Mouse (Mus musculus) kidney, adult 9 months (tissue): ENCODE results near the gene Brf1.

Experiments
- DNase-seq: peaks from one replicate; pipeline ENCODE4 v3.0.0; 2022

Gene Brf1

GRCm38 (mm10) chr12:112976371-112977073 lies 24.0 kb downstream of the Brf1 start, which contains the start of gene Btbd6:
Gene Btbd6 (plus strand): TSS chr12:112976482.
- peak; percentile 95 for DNase-seq

- no peak for DNase-seq
Measured at GRCm38 (mm10) chr12:112974736-112975135, 25.8 kb downstream of the Brf1 start.

GRCm38 (mm10) chr12:112969616-112970015 lies 30.9 kb downstream of the Brf1 start:
- DNase-seq = no peak

- DNase-seq = no peak
Measured at GRCm38 (mm10) chr12:112968943-112969342, 31.6 kb downstream of the Brf1 start.

GRCm38 (mm10) chr12:112965783-112966182 lies 34.7 kb downstream of the Brf1 start:
- no peak for DNase-seq

- DNase-seq = no peak
Measured at GRCm38 (mm10) chr12:112961872-112962271, 38.6 kb downstream of the Brf1 start.

- DNase-seq = no peak
Measured at GRCm38 (mm10) chr12:112961428-112961827, 39.1 kb downstream of the Brf1 start.

GRCm38 (mm10) chr12:112959421-112959820 lies 41.1 kb downstream of the Brf1 start:
- no peak for DNase-seq

GRCm38 (mm10) chr12:112958303-112958702 lies 42.2 kb downstream of the Brf1 start:
- no peak for DNase-seq

- DNase-seq = peak; percentile 85
Measured at GRCm38 (mm10) chr12:112955800-112956199, 44.7 kb downstream of the Brf1 start.

- DNase-seq = no peak
Measured at GRCm38 (mm10) chr12:112952926-112953565, 47.5 kb downstream of the Brf1 start.

- peak; percentile 55 for DNase-seq
Measured at GRCm38 (mm10) chr12:112952433-112952832, 48.1 kb downstream of the Brf1 start.

GRCm38 (mm10) chr12:112951150-112951842 lies 49.2 kb downstream of the Brf1 start:
- no peak for DNase-seq

GRCm38 (mm10) chr12:112950761-112951129 lies 49.8 kb downstream of the Brf1 start:
- DNase-seq = no peak

- peak; percentile 76 for DNase-seq
Measured at GRCm38 (mm10) chr12:112950040-112950760, 50.3 kb downstream of the Brf1 start.

- DNase-seq = peak; percentile 34
Measured at GRCm38 (mm10) chr12:112947307-112947706, 53.2 kb downstream of the Brf1 start.

GRCm38 (mm10) chr12:112943669-112944068 lies 56.8 kb downstream of the Brf1 start:
- DNase-seq = no peak

- DNase-seq = peak; percentile 85
Measured at GRCm38 (mm10) chr12:112941776-112942713, 58.5 kb downstream of the Brf1 start, which contains the start of gene Nudt14. Gene Nudt14 (minus strand): TSS chr12:112942124.

- peak; percentile 52 for DNase-seq
Measured at GRCm38 (mm10) chr12:112941156-112941775, 59.2 kb downstream of the Brf1 start.

GRCm38 (mm10) chr12:112940710-112941109 lies 59.8 kb downstream of the Brf1 start:
- DNase-seq = no peak

- DNase-seq = no peak
Measured at GRCm38 (mm10) chr12:112940238-112940637, 60.3 kb downstream of the Brf1 start.
